Mouse (Mus musculus): ENCODE measurements around the gene Aldh3b1. TPM values are rescaled to one million over a fixed set of nuclear protein-coding genes. Genes with fewer than 3 reads are reported as not detected.

The Aldh3b1 gene
- polyA plus RNA-seq, 1 experiment from 2014 or later: 2.9 TPM

DNA sequence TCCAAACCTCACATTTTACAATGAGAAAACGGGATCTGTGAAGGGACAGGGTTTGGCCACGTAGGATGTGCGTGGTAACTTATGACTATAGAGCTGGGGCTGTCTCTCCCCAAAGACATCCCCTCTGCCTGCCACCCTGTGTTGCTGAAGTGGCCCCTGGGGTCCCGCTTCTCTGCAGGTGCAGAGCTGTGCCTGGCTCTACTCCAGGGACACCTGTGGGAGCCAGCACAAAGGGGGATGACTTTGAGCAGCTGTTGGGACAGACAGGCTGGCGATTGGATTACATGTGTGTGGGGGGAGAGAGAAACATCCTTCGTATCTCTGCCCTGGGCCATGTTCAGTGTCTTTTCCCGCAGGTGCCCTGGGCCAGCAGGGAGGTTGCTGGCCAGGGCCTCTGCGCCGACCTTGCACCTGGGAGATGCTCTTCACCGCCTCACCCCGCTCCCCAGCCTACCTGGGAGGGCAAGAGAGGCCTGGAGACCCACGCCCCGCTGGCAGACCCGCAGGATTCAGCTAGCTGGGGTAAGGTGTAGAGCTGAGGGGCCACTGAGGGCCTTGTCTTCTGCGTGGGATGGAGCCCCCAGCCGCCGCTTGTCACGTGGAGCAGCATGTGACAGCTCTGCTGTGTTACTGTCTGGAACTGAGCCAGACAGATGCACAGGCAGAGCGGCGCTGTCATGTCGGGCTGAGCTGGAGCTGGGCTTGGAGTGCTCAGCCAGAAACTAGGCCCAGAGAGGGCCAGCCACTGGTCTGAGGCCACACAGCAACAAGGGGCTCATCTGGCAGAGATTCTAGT lies 852 bp upstream of the Aldh3b1 start:
- H3K27me3 ChIP-seq (ENCODE audit: control insufficient read depth, insufficient read depth, low read length): no peaks in the 10 kb centered on the region
- WGBS: 61% methylated on average over 21 of the region's 21 CpGs
- H3K9ac ChIP-seq (ENCODE audit: low read length): 0 out of 2 replicates have a peak overlapping the region, but pooled peaks have one; percentile 4
- ATAC-seq (ENCODE audit: insufficient number of reproducible peaks, insufficient read depth, low FRiP score, low read depth): no peak
- H3K4me3 ChIP-seq (ENCODE audit: control insufficient read depth in 1 of 2, insufficient read depth in 1 of 2, low read depth in 1 of 2, low read length in 2 of 2): no peak overlapping the region
- H3K4me1 ChIP-seq (ENCODE audit: control insufficient read depth in 2 of 2, insufficient read depth in 2 of 2, low read length in 2 of 2): peaks cover 26% of the 10 kb centered on the region in 2 experiments
- peak overlapping the region; percentile 69 to 78 for H3K27ac ChIP-seq (replicated peaks in 1 of 2; ENCODE audit: control insufficient read depth in 1 of 2, insufficient read depth in 1 of 2, low read depth in 2 of 2, low read length in 2 of 2)
- no peaks in the 10 kb centered on the region for H3K9me3 ChIP-seq (ENCODE audit: control insufficient read depth, low read length)
- H3K36me3 ChIP-seq (ENCODE audit: control insufficient read depth, insufficient read depth, low read length): no peaks in the 10 kb centered on the region
- H3K4me2 ChIP-seq (ENCODE audit: low read length): no peak overlapping the region

DNA sequence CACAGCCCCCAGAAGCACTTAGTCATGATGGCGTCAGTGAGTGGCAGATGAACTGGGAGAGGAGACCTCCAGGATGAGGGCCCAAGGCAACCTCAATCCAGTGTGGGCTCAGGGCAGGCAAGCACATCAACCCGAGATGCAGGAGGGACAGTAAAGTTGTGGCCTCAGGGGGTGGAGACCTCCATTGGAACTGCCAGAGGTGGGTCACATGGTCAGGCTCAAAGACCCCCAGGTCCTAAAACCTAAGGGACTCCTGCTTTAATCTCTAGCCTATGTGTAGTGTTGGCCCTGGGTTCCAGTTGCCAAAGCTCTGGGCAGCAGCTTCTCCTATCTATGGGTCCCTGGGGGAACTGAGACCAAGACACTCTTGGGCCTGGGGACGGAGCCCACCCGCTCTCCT lies 829 bp downstream of the Aldh3b1 start:
- Histone ChIP-seq H3K4me1 (ENCODE audit: control insufficient read depth in 2 of 2, insufficient read depth in 2 of 2, low read length in 2 of 2) (peaks cover 29% of the 10 kb centered on the region in 2 experiments), H3K9me3 (ENCODE audit: control insufficient read depth, low read length) (no peaks in the 10 kb centered on the region), H3K9ac (ENCODE audit: low read length) (no peak overlapping the region), H3K27me3 (ENCODE audit: control insufficient read depth, insufficient read depth, low read length) (no peaks in the 10 kb centered on the region), H3K4me3 (ENCODE audit: control insufficient read depth in 1 of 2, insufficient read depth in 1 of 2, low read depth in 1 of 2, low read length in 2 of 2) (no peak overlapping the region), H3K4me2 (ENCODE audit: low read length) (no peak overlapping the region), H3K36me3 (ENCODE audit: control insufficient read depth, insufficient read depth, low read length) (no peaks in the 10 kb centered on the region), H3K27ac (replicated peaks in 1 of 2; ENCODE audit: control insufficient read depth in 1 of 2, insufficient read depth in 1 of 2, low read depth in 2 of 2, low read length in 2 of 2) (peak overlapping the region; percentile 69 to 78)
- WGBS: 81% methylated on average over 4 of the region's 4 CpGs
- ATAC-seq (ENCODE audit: insufficient number of reproducible peaks, insufficient read depth, low FRiP score, low read depth): no peak

DNA sequence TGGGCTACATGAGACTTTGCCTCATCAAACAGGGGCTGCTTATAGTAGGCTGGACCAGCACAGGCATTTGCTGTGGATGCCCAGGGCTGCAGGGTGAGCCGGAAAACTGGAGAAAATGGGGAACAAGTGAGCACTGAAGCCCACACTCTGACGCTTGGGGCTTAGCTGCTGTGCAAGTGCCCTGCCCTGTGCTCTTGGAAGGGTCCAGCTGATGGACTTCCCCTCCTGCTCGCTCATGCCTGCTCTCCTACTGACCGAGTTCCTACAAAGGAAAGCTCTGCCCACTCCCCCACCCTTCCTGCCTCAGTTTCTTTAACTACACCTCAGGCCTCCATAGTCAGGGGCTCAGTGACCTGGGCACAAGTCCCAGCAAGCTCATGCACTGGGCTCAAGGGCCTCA lies 1.6 kb downstream of the Aldh3b1 start:
- Histone ChIP-seq H3K9ac (ENCODE audit: low read length) (no peak overlapping the region), H3K9me3 (ENCODE audit: control insufficient read depth, low read length) (no peaks in the 10 kb centered on the region), H3K4me2 (ENCODE audit: low read length) (no peak overlapping the region), H3K4me3 (ENCODE audit: control insufficient read depth in 1 of 2, insufficient read depth in 1 of 2, low read depth in 1 of 2, low read length in 2 of 2) (no peak overlapping the region), H3K4me1 (ENCODE audit: control insufficient read depth in 2 of 2, insufficient read depth in 2 of 2, low read length in 2 of 2) (peaks cover 30 to 32% of the 10 kb centered on the region in 2 experiments), H3K36me3 (ENCODE audit: control insufficient read depth, insufficient read depth, low read length) (no peaks in the 10 kb centered on the region), H3K27me3 (ENCODE audit: control insufficient read depth, insufficient read depth, low read length) (no peaks in the 10 kb centered on the region), H3K27ac (replicated peaks in 1 of 2; ENCODE audit: control insufficient read depth in 1 of 2, insufficient read depth in 1 of 2, low read depth in 2 of 2, low read length in 2 of 2) (no peak overlapping the region)
- no peak for ATAC-seq (ENCODE audit: insufficient number of reproducible peaks, insufficient read depth, low FRiP score, low read depth)
- 82% methylated on average over 4 of the region's 4 CpGs for WGBS

DNA sequence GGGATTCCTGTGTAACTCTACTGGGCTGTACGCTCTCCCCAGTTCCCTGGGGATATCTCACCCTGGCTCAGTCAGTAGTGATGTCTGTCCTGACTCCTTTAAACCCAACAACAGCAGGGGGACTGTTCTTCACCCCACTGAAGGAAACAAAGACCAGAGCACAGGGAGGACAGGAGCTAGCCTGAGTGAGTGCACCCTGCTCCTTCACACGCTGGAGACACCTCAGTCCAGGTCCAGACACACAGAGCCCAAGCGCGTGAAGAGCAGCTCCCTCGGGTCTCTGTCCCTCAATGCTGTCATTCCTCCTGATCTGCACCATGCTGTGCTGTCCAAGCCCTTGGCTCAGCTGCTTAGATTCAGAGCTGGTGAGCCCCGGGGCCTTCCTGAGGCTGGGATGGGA lies 2.9 kb downstream of the Aldh3b1 start:
- Histone ChIP-seq H3K27ac (replicated peaks in 1 of 2; ENCODE audit: control insufficient read depth in 1 of 2, insufficient read depth in 1 of 2, low read depth in 2 of 2, low read length in 2 of 2) (0 out of 4 replicates have a peak overlapping the region, but pooled peaks of 1 of the 2 experiments have one; percentile 6), H3K4me3 (ENCODE audit: control insufficient read depth in 1 of 2, insufficient read depth in 1 of 2, low read depth in 1 of 2, low read length in 2 of 2) (no peak overlapping the region), H3K4me1 (ENCODE audit: control insufficient read depth in 2 of 2, insufficient read depth in 2 of 2, low read length in 2 of 2) (peaks cover 30 to 32% of the 10 kb centered on the region in 2 experiments), H3K9ac (ENCODE audit: low read length) (no peak overlapping the region), H3K36me3 (ENCODE audit: control insufficient read depth, insufficient read depth, low read length) (no peaks in the 10 kb centered on the region), H3K4me2 (ENCODE audit: low read length) (no peak overlapping the region), H3K27me3 (ENCODE audit: control insufficient read depth, insufficient read depth, low read length) (no peaks in the 10 kb centered on the region), H3K9me3 (ENCODE audit: control insufficient read depth, low read length) (no peaks in the 10 kb centered on the region)
- WGBS: 50% methylated on average over 6 of the region's 6 CpGs
- ATAC-seq (ENCODE audit: insufficient number of reproducible peaks, insufficient read depth, low FRiP score, low read depth): no peak

DNA sequence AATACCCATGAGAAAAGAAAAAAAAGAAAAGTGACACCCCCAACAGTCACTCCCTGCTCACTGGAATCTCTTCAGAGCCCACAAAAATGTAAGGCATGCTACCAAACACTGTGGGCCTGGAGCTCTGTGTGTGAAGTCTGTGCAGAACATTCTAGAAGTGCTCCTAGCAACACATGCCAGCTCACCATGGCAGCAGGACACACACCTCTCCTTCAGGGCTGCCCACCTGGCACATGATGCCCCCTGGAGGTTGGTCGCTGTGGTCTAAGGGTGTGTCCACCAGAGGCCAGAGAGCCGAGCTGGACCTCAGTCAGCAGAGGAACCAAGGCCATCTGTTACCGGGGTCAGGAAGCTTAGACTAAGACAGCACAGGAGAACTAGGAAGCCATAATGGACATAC lies 3.3 kb downstream of the Aldh3b1 start:
- no peak for ATAC-seq (ENCODE audit: insufficient number of reproducible peaks, insufficient read depth, low FRiP score, low read depth)
- no peak overlapping the region for H3K4me2 ChIP-seq (ENCODE audit: low read length)
- no peaks in the 10 kb centered on the region for H3K36me3 ChIP-seq (ENCODE audit: control insufficient read depth, insufficient read depth, low read length)
- 0 out of 4 replicates have a peak overlapping the region, but pooled peaks of 1 of the 2 experiments have one; percentile 6 for H3K27ac ChIP-seq (replicated peaks in 1 of 2; ENCODE audit: control insufficient read depth in 1 of 2, insufficient read depth in 1 of 2, low read depth in 2 of 2, low read length in 2 of 2)
- H3K4me3 ChIP-seq (ENCODE audit: control insufficient read depth in 1 of 2, insufficient read depth in 1 of 2, low read depth in 1 of 2, low read length in 2 of 2): no peak overlapping the region
- peaks cover 30 to 32% of the 10 kb centered on the region in 2 experiments for H3K4me1 ChIP-seq (ENCODE audit: control insufficient read depth in 2 of 2, insufficient read depth in 2 of 2, low read length in 2 of 2)
- WGBS: 66% methylated on average over 3 of the region's 3 CpGs
- H3K9me3 ChIP-seq (ENCODE audit: control insufficient read depth, low read length): no peaks in the 10 kb centered on the region
- no peaks in the 10 kb centered on the region for H3K27me3 ChIP-seq (ENCODE audit: control insufficient read depth, insufficient read depth, low read length)
- H3K9ac ChIP-seq (ENCODE audit: low read length): no peak overlapping the region

DNA sequence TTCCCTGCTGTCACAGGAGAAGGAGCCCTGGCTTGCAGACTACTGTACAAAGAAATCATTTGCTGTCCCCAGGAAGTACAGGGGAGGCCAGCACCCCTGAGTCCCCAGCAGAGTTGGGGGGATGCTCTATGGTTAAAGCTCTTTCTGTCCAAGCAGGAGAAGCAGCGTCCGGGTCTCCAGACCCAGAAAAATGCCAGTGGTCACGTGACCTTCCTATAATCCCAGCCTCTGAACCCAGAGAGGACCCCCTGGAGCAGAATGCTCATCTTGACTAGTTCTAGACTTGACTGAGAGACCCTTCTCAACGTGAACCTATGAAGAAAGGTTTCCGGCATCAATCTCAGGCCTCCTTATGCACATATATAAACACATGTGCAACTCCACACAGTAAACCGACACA lies 3.7 kb downstream of the Aldh3b1 start:
- Histone ChIP-seq H3K4me1 (ENCODE audit: control insufficient read depth in 2 of 2, insufficient read depth in 2 of 2, low read length in 2 of 2) (peaks cover 29 to 32% of the 10 kb centered on the region in 2 experiments), H3K36me3 (ENCODE audit: control insufficient read depth, insufficient read depth, low read length) (no peaks in the 10 kb centered on the region), H3K9ac (ENCODE audit: low read length) (no peak overlapping the region), H3K9me3 (ENCODE audit: control insufficient read depth, low read length) (no peaks in the 10 kb centered on the region), H3K27ac (replicated peaks in 1 of 2; ENCODE audit: control insufficient read depth in 1 of 2, insufficient read depth in 1 of 2, low read depth in 2 of 2, low read length in 2 of 2) (no peak overlapping the region), H3K27me3 (ENCODE audit: control insufficient read depth, insufficient read depth, low read length) (no peaks in the 10 kb centered on the region), H3K4me3 (ENCODE audit: control insufficient read depth in 1 of 2, insufficient read depth in 1 of 2, low read depth in 1 of 2, low read length in 2 of 2) (no peak overlapping the region), H3K4me2 (ENCODE audit: low read length) (no peak overlapping the region)
- ATAC-seq (ENCODE audit: insufficient number of reproducible peaks, insufficient read depth, low FRiP score, low read depth): no peak
- 92% methylated on average over 6 of the region's 6 CpGs for WGBS

DNA sequence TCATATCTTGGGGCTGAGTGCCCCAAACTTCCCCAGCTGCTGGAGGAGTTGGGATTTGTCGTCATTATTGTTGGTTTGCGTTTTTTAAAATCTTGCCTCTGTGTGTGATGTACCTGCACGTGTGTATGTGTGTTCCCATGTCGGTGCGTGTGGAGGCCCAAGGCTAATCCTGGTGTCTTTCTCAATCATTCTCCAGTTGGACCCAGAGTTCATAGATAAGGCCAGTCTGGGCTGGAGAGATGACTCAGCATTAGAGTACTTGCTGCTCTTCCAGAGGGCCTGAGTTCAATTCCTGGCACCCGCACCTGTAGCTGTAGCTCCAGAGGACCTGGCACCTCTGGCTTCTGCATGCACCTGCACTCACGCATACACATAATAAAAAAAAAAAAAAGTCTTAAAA lies 4.7 kb downstream of the Aldh3b1 start:
- H3K9ac ChIP-seq (ENCODE audit: low read length): no peak overlapping the region
- peaks cover 19 to 22% of the 10 kb centered on the region in 2 experiments for H3K4me1 ChIP-seq (ENCODE audit: control insufficient read depth in 2 of 2, insufficient read depth in 2 of 2, low read length in 2 of 2)
- no peak overlapping the region for H3K4me3 ChIP-seq (ENCODE audit: control insufficient read depth in 1 of 2, insufficient read depth in 1 of 2, low read depth in 1 of 2, low read length in 2 of 2)
- H3K27me3 ChIP-seq (ENCODE audit: control insufficient read depth, insufficient read depth, low read length): no peaks in the 10 kb centered on the region
- no peaks in the 10 kb centered on the region for H3K9me3 ChIP-seq (ENCODE audit: control insufficient read depth, low read length)
- no peak for ATAC-seq (ENCODE audit: insufficient number of reproducible peaks, insufficient read depth, low FRiP score, low read depth)
- H3K36me3 ChIP-seq (ENCODE audit: control insufficient read depth, insufficient read depth, low read length): no peaks in the 10 kb centered on the region
- H3K27ac ChIP-seq (replicated peaks in 1 of 2; ENCODE audit: control insufficient read depth in 1 of 2, insufficient read depth in 1 of 2, low read depth in 2 of 2, low read length in 2 of 2): no peak overlapping the region
- WGBS: 91% methylated on average over 7 of the region's 7 CpGs
- no peak overlapping the region for H3K4me2 ChIP-seq (ENCODE audit: low read length)

All from heart, embryonic 14.5 days (tissue).